Mouse (Mus musculus) forebrain, embryonic 10.5 days (tissue): ENCODE measurements around the gene Dhx33. TPM values are rescaled to one million over a fixed set of nuclear protein-coding genes. Genes with fewer than 3 reads are reported as not detected.

ENCODE experiments used
- DNase-seq: peaks from one replicate; pipeline ENCODE4 v3.0.0-alpha.2; 2017; ENCODE audit warnings: low spot score; ENCODE audit errors: extremely low spot score
- H3K27ac ChIP-seq: fragments of 300-500 bp; sonication (generic); 2 replicates; pipeline ENCODE4 v1.5.1; 2016; ENCODE audit warnings: mild to moderate bottlenecking
- H3K27me3 ChIP-seq: fragments of 300-500 bp; sonication (generic); 2 replicates; pipeline ENCODE4 v1.6.1; 2016; ENCODE audit warnings: mild to moderate bottlenecking; ENCODE audit not compliant: poor library complexity, severe bottlenecking
- H3K36me3 ChIP-seq: fragments of 300-500 bp; sonication (generic); replicated peaks from 2 replicates; pipeline ENCODE4 v1.6.1; 2016; ENCODE audit warnings: mild to moderate bottlenecking, moderate library complexity
- H3K4me1 ChIP-seq: fragments of 300-500 bp; sonication (generic); 2 replicates; pipeline ENCODE4 v1.6.1; 2016
- H3K4me3 ChIP-seq: fragments of 300-500 bp; sonication (generic); 2 replicates; pipeline ENCODE4 v1.5.1; 2016; ENCODE audit warnings: mild to moderate bottlenecking, moderate library complexity
- H3K9me3 ChIP-seq: fragments of 300-500 bp; sonication (generic); 2 replicates; pipeline ENCODE4 v1.6.1; 2016; ENCODE audit warnings: mild to moderate bottlenecking, moderate library complexity
- WGBS: fragments of 180-500 bp; shearing (Covaris S2); methylation state at CpG from one replicate; pipeline ENCODE4 v1.1.7; 2016; 5-methylcytosine and 5-hydroxymethylcytosine counted together
- polyA plus RNA-seq: library from polyadenylated mRNA; unstranded; fragments of >200 nt; fragmentation: Nextera tagmentation; extraction: Ambion mirVana; gene quantifications from 2 replicates; pipeline ENCODE4 v1.2.1, GENCODE M21; 2016

The Dhx33 gene
- polyA plus RNA-seq, 1 experiment from 2014 or later: 27.5 TPM

GRCm38 (mm10) chr11:70975193-70975592, 29.0 kb downstream of the Dhx33 start:
- H3K36me3 ChIP-seq: peaks cover 86% of the 10 kb centered on the region
- WGBS: 77% methylated on average over 2 of the region's 2 CpGs
- H3K9me3 ChIP-seq: no peaks in the 10 kb centered on the region

DNA sequence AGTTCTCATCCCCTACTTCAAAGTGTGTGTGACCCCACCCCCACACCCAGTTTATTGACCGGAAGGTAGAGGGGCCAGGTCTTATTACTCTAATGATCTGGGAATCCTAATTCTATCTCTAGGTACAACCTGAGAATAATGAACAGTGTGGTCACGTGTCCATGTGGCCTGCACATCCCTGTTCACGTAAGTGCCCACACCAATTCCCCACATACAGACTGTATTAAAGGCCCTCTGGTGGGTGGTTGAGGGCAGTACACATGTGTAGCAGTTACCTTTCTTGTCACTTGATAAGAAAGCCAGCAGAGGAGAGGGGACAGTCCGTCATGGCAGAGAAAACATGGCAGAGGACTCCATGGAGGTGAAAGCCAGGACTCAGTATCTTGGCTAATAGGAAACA, 30.3 kb downstream of the Dhx33 start:
- WGBS: 87% methylated on average over 4 of the region's 4 CpGs
- DNase-seq: no peak
- H3K27me3 ChIP-seq: no peaks in the 10 kb centered on the region
- H3K9me3 ChIP-seq: no peaks in the 10 kb centered on the region
- no peak overlapping the region for H3K27ac ChIP-seq
- H3K36me3 ChIP-seq: peaks cover 74% of the 10 kb centered on the region
- no peak overlapping the region for H3K4me3 ChIP-seq
- peaks cover 11% of the 10 kb centered on the region for H3K4me1 ChIP-seq

More at GRCm38 (mm10) chr11:70975193-70975592, 29.0 kb downstream of the Dhx33 start:
- Histone ChIP-seq H3K27ac (no peak overlapping the region), H3K27me3 (no peaks in the 10 kb centered on the region), H3K4me1 (peaks cover 8% of the 10 kb centered on the region), H3K4me3 (no peak overlapping the region)
- DNase-seq: no peak

DNA sequence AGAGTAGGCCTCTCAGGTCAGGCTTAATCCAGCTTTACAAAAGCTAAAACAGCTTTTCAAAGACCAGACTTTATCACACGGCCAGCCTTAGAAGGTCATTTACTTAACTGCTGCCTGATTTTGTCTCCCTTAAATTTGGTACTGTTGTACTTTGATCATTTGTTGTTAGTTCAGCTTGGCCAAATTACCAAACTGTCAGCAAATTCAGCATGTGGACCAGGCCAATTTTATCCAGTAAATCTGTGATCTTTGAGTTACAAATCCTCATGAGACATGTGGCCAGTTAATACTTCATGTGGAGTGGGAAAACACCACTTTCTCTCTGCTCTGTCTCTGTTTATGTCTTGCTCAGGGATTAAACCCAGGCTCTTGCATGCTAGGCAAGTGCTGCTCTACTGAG, 31.7 kb downstream of the Dhx33 start:
- Histone ChIP-seq H3K27ac (no peak overlapping the region), H3K27me3 (no peaks in the 10 kb centered on the region), H3K9me3 (no peaks in the 10 kb centered on the region), H3K4me3 (no peak overlapping the region), H3K36me3 (peaks cover 62% of the 10 kb centered on the region), H3K4me1 (peaks cover 22% of the 10 kb centered on the region)
- DNase-seq: no peak
- 72% methylated on average over 1 of the region's 1 CpGs for WGBS

DNA sequence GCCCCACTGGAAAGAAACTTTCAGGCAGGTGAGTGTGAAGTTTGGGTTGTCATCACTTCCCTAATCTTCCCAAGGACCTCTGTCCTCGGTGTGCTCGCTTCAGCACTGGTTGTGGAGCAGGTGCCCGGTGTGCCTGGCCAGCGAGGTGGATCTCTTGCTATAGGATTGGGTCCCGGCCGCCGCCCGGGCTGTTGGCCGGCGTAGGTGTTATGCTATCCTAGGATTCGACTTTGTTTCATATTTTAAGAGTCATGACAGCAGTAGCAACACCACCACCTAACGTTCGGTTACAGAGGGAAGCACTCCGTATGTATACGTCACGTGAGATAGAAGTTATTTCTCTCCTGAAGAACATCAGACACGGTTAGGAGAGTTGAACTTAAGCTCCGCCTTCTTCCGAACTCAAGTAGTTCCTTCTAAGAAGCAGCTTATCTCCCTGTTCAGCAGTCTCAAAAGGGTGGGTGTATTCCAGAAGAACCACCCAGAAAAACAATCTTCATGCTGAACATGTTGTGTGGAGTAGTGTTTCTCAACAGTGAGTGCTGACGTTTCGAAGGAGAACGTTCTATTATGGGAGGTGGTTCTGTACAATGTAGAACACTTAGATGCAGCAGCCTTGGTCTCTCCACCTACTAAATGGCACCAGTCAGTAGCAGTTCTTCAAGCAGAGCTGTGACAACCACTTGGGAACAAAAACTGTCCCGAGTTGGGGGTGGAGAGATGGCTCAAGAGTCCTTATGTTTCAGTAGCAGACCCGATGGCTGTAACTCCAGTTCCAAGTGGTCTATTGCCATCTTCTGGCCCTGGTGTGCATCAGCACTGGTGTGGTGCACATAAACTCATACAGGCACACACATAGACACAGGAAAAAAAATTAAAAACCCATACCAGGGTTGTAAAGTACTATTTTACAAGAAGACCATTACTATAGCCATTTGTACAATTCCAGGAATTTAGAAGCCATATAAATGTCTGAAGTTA, 33.4 kb downstream of the Dhx33 start:
- 19% methylated on average over 24 of the region's 24 CpGs for WGBS
- no peak for DNase-seq
- H3K36me3 ChIP-seq: peaks cover 58% of the 10 kb centered on the region

DNA sequence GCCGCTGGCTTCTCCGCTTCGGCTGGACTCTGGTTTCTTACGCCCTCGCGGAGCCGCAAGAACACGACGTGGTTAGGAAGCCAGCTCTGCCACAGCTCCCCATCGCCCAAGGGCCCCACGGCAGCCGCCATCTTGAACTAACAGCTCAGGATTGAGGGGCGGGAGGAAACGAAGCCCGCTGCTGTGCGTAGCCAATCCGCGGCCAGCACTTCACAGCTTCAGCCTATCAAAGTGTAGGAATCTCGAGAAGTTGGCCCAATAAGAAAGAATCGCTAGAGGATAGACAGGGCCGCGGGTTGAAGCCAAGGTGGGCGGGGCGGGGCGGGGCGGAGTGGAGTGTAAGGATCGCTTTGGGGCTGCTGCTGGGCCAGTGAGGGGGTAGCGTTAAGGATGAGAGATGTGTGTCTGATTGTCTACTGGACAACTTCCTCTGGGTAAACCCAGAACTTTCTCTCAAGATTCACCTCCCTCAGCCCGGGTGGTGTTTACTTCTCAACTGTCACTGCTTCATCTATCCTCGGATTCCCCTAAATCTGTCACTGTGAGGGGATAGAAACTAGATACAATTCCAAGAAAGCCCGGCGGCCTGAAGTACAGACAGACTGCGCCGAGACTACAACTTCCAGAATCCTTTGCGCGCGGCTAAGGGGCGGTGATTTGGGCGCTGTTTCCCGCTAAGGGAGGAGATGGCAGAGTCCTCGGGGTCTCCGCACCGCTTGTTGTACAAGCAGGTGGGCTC, 34.2 kb downstream of the Dhx33 start, which contains the start of the genes Nup88 and Rpain:
Gene Nup88 (minus strand): TSS at position 153 of the 739 bp plus-strand sequence.
Gene Rpain (plus strand): TSS at position 393 of the 739 bp plus-strand sequence.
- H3K4me1 ChIP-seq: peaks cover 22% of the 10 kb centered on the region
- H3K36me3 ChIP-seq: peaks cover 58% of the 10 kb centered on the region
- peak within 1 kb of the TSS; percentile 95 for H3K27ac ChIP-seq
- WGBS: under 1% methylated on average over 43 of the region's 43 CpGs
- DNase-seq: peak; percentile 94
- H3K27me3 ChIP-seq: no peaks in the 10 kb centered on the region
- H3K4me3 ChIP-seq: peak within 1 kb of the TSS; percentile 92
- no peaks in the 10 kb centered on the region for H3K9me3 ChIP-seq

More for the DNA sequence above, 33.4 kb downstream of the Dhx33 start:
- Histone ChIP-seq H3K27me3 (no peaks in the 10 kb centered on the region), H3K9me3 (no peaks in the 10 kb centered on the region), H3K4me1 (peaks cover 22% of the 10 kb centered on the region), H3K27ac (peak overlapping the region; percentile 95), H3K4me3 (peak overlapping the region; percentile 92)

- no peaks in the 10 kb centered on the region for H3K9me3 ChIP-seq
- H3K27ac ChIP-seq: peak overlapping the region; percentile 95
- peaks cover 58% of the 10 kb centered on the region for H3K36me3 ChIP-seq
- no peak for DNase-seq
- peaks cover 26% of the 10 kb centered on the region for H3K4me1 ChIP-seq
- 1% methylated on average over 25 of the region's 25 CpGs for WGBS
- H3K27me3 ChIP-seq: no peaks in the 10 kb centered on the region
- peak overlapping the region; percentile 92 for H3K4me3 ChIP-seq
Measured at GRCm38 (mm10) chr11:70969271-70969794, 34.9 kb downstream of the Dhx33 start.

DNA sequence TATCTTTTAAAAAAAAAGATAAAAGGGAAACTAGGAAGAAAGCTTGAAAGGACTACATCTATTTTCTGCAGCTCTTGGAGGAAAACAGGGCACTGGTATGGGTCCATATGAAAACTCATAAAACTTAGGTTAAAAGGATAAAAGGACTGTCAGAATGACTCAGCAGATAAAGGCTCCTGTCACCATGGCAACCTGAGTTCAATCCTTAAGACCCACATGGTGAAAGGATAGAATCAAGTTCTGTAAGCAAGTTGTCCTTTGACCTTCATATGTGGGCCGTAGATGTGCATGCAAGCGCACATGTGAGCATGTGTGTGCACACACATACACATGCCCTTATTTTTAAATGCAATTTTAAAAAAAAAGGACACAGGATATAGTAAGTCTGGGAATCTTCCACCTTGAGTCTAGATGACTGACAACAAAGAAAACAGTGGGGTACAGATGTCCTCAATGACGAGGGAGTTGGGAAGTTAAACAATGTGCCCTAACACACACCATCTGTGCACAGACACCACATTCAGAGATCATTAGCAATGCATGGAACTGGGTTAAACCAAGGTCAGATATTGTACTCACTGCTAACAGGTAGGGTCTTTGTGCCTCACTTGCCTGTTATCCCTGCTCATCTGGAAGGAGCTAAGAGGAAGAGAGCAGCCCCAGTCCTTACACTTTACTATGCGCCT, 39.9 kb downstream of the Dhx33 start:
- no peak overlapping the region for H3K4me3 ChIP-seq
- WGBS: 78% methylated on average over 4 of the region's 4 CpGs
- H3K27ac ChIP-seq: no peak overlapping the region
- no peak for DNase-seq
- no peaks in the 10 kb centered on the region for H3K27me3 ChIP-seq
- no peaks in the 10 kb centered on the region for H3K9me3 ChIP-seq
- H3K4me1 ChIP-seq: peaks cover 20% of the 10 kb centered on the region
- H3K36me3 ChIP-seq: peaks cover 80% of the 10 kb centered on the region

DNA sequence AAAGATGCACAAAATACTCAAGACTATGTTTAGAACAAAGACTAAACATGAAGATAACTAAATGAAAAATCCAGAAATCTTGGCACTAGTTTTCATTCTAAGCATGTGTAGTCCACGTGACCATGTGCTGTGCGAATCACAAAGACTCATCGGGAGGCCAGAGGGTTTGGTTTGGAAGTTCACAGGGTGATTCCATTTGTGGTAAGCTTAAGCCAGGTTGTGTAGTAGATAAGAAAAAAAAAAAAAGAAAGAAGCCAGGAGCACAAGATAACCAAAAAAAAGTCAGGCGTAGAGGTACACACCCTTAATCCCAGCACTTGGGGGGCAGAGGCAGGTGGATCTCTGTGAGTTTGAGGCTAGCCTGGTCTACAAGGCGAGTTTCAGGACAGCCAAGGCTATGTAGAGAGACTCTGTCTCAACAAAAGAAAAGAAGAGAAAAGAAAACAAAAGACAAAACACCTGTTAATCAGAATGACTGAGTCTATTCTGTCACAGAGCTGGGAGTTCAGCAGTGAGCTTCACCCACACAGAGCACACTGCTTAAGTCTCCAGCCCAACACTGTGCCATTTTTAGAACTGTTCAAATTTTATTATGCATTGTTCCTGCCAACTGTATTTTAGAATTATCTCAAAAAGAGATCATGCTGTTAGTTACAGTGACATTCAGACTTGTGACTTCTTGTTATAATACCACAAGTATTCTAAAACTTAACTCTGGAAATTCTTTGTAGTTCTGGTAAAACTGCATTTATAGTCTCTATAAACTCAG, 43.3 kb downstream of the Dhx33 start:
- WGBS: 90% methylated on average over 5 of the region's 5 CpGs
- Histone ChIP-seq H3K27ac (no peak overlapping the region), H3K27me3 (no peaks in the 10 kb centered on the region), H3K9me3 (no peaks in the 10 kb centered on the region), H3K4me3 (no peak overlapping the region), H3K4me1 (0 out of 2 replicates have a peak, but pooled peaks cover 5% of the 10 kb centered on the region), H3K36me3 (peaks cover 100% of the 10 kb centered on the region)
- DNase-seq: no peak

DNA sequence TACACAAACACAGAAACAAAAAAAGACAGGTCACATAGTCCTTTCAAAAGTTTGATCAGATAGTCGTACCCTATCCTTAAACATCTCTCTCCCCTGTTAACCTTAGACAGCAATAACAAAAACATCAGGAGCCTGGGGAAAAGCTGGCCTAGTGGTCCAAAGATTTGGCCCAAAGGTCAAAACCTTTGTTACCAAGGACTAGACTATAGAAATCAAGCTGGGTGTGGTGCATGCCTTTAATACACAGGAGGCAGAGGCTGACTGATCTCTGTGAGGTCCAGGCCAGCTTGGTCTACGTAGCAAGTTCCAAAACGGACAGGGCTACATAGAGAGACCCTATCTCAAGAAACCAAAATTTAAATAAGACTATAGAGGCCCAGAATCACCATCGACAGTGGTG, 49.5 kb downstream of the Dhx33 start:
- Histone ChIP-seq H3K27me3 (no peaks in the 10 kb centered on the region), H3K4me1 (no peaks in the 10 kb centered on the region), H3K4me3 (no peak overlapping the region), H3K9me3 (no peaks in the 10 kb centered on the region), H3K27ac (no peak overlapping the region), H3K36me3 (peaks cover 100% of the 10 kb centered on the region)
- WGBS: 95% methylated on average over 4 of the region's 4 CpGs
- DNase-seq: no peak

DNA sequence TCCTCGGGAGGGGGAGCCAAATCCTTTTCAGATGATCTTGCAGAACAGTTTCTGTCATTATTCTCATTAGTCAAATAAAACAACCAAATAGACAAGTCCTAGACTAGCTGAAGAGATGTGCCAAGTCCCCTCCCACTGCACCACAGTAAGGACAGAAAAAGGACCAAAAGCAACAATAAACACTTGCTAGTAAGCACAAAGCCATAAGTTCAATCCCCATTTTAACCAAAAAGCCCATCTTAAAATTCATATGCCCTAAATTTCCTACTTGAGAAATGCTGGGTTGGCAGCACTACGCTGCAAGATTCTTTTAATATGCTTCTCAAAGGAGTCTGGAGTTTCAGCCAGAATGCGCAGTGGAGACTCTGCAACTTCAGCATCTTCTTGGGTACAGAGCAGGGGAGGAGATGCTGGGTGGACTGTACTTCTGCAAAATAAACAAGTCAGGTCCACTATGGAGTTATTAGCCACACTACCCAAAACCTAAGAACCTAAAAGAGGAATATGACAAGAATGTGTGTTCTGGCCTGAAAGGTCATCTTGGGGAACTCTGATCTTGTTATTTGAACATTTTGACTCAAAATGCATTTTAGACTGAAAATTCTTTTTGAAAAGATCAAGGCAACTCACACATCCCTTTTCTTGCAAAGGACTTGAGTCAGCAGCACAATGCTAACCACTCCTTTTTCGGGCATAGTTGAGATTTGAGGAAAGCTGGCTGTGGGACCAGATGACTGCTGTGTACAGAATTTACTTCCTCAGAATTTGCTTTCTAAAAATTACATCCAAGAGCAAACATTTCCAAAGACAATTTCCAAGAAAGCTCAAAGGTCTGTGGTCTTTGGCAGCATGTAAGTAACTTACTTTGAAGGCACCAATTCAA, 59.1 kb downstream of the Dhx33 start:
- no peak overlapping the region for H3K4me3 ChIP-seq
- no peak overlapping the region for H3K27ac ChIP-seq
- 93% methylated on average over 4 of the region's 4 CpGs for WGBS
- DNase-seq: no peak
- H3K36me3 ChIP-seq: peaks cover 100% of the 10 kb centered on the region
- no peaks in the 10 kb centered on the region for H3K9me3 ChIP-seq
- no peaks in the 10 kb centered on the region for H3K27me3 ChIP-seq
- H3K4me1 ChIP-seq: no peaks in the 10 kb centered on the region

- no peak for DNase-seq
- Histone ChIP-seq H3K36me3 (peaks cover 99% of the 10 kb centered on the region), H3K9me3 (no peaks in the 10 kb centered on the region), H3K4me3 (no peak overlapping the region), H3K27ac (no peak overlapping the region), H3K27me3 (no peaks in the 10 kb centered on the region), H3K4me1 (no peaks in the 10 kb centered on the region)
- 93% methylated on average over 7 of the region's 7 CpGs for WGBS
Measured at GRCm38 (mm10) chr11:70943651-70944050, 60.6 kb downstream of the Dhx33 start.
